Comparison of ENCODE assay signal across 26 mouse cellular contexts in genomic region chr12:108873122-108873521, GRCm38 (mm10).
"Had no signal": no experiment of that assay in that cellular context is flagged by ENCODE, and none has a peak within 500 bp of the region (broad histone marks: within the 10 kb centered on the region; RNA-seq: fewer than 3 reads in every experiment).

No protein-coding gene starts in this region.

- H3K27me3 ChIP-seq: heart, embryonic 12.5 days; hindbrain, embryonic 12.5 days; intestine, embryonic 15.5 days; kidney, embryonic 15.5 days; limb, embryonic 13.5 days; limb, embryonic 15.5 days; liver, embryonic 12.5 days had no signal

- H3K4me2 ChIP-seq: heart, embryonic 12.5 days; hindbrain, embryonic 12.5 days; hindbrain, embryonic 14.5 days; intestine, embryonic 15.5 days; kidney, embryonic 15.5 days; limb, embryonic 13.5 days; limb, embryonic 15.5 days; liver, embryonic 12.5 days had no signal

- H3K4me1 ChIP-seq: heart, embryonic 10.5 days; heart, embryonic 12.5 days; hindbrain, embryonic 10.5 days; hindbrain, embryonic 12.5 days; intestine, embryonic 15.5 days; kidney, embryonic 15.5 days; limb, embryonic 13.5 days; limb, embryonic 15.5 days; liver, embryonic 12.5 days had no signal

- H3K27ac ChIP-seq: gastrocnemius, adult 2 months; heart, embryonic 10.5 days; hindbrain, embryonic 10.5 days; hindbrain, embryonic 12.5 days; hindbrain, embryonic 14.5 days; intestine, embryonic 15.5 days; kidney, embryonic 15.5 days; kidney, postnatal 0 days; limb, embryonic 13.5 days; limb, embryonic 15.5 days; liver, embryonic 12.5 days had no signal

- H3K9ac ChIP-seq: heart, embryonic 12.5 days; hindbrain, embryonic 12.5 days; hindbrain, embryonic 14.5 days; intestine, embryonic 15.5 days; kidney, embryonic 15.5 days; limb, embryonic 13.5 days; limb, embryonic 15.5 days; liver, embryonic 12.5 days had no signal

- DNase-seq: gastrocnemius, adult 2 months; gastrocnemius, postnatal 10 days; gastrocnemius, postnatal 25 days; heart, adult 18-20 months; heart, postnatal 10 days; heart, postnatal 4 days; kidney, adult 8-10 months; kidney, postnatal 14 days; kidney, postnatal 4 days; layer of hippocampus, adult 9-11 months; layer of hippocampus, postnatal 36 days; left cerebral cortex, postnatal 4 days had no signal

- H3K9me3 ChIP-seq: heart, embryonic 10.5 days; hindbrain, embryonic 10.5 days; hindbrain, embryonic 12.5 days; intestine, embryonic 15.5 days; kidney, embryonic 15.5 days; limb, embryonic 13.5 days; limb, embryonic 15.5 days; liver, embryonic 12.5 days had no signal

- ATAC-seq: hindbrain, embryonic 16.5 days; inflammation-experienced regulatory T-cells, adult 6 months; intestine, embryonic 15.5 days; intestine, postnatal 0 days; liver, embryonic 12.5 days had no signal

- H3K4me3 ChIP-seq: gastrocnemius, adult 2 months; heart, embryonic 10.5 days; heart, embryonic 12.5 days; hindbrain, embryonic 10.5 days; hindbrain, embryonic 12.5 days; intestine, embryonic 15.5 days; kidney, embryonic 15.5 days; limb, embryonic 13.5 days; limb, embryonic 15.5 days; liver, embryonic 12.5 days had no signal
